Mouse (Mus musculus): Measurements from ENCODE around the gene Acbd6. TPM values are rescaled to one million over a fixed set of nuclear protein-coding genes. Genes with fewer than 3 reads are reported as not detected.

Acbd6 gene
- 71.9 TPM for polyA plus RNA-seq (2017; shearing (Covaris generic))

GRCm38 (mm10) chr1:155558012-155558842, at the start of gene Acbd6:
TSS of gene Acbd6 (plus strand) at chr1:155558120.

Other genes starting within 250 kb of the Acbd6 start
- 32.6 TPM for gene Xpr1, start 140.7 kb upstream of the Acbd6 start, polyA plus RNA-seq (2017; shearing (Covaris generic))
- 0.11 TPM for gene Lhx4, start 193.6 kb downstream of the Acbd6 start, polyA plus RNA-seq (2017; shearing (Covaris generic))